Mouse (Mus musculus): ENCODE data around the gene Map3k6.

Gene Map3k6

DNA sequence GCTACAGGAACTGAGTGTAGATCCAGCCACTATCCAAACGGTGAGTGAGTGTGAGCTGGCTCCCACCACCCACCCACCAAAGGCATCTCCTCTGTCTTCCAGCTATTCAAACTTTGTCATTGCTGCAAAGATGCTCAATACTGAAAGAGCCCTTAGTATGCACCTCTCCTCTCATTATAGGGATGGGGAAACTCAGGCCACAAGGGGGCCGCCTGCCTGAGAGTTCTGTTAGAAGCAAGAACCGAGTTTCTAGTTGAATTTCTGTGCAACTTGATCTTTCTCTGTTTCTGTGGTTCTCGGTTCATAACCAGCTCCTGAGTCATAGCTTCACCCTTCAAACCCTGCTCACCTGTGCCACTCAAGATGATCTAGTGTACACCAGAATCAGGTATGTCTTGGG lies 11.5 kb downstream of the Map3k6 start:
- no peak for DNase-seq (ENCODE audit: low read depth, low spot score)

DNA sequence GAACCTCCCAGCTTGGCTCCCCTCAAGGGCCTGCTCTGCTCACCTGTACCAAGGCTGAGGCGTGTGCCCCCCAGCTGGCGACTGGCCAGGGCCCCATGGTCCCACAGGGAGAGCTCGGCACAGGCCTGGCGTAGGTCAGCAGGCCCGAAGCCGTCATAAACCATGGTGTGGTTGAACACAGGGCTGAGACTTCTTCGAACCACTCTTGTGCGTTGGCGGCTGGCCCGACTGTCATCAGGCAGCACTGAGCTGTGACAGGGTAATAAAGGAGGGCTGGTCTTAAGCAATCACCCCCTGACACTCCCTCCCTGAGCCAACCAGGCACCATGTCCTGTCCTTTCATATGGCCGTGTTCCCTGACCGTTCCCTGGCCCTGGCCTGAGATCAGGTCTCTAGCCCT lies 12.8 kb downstream of the Map3k6 start:
- no peak for DNase-seq (ENCODE audit: low read depth, low spot score)

DNA sequence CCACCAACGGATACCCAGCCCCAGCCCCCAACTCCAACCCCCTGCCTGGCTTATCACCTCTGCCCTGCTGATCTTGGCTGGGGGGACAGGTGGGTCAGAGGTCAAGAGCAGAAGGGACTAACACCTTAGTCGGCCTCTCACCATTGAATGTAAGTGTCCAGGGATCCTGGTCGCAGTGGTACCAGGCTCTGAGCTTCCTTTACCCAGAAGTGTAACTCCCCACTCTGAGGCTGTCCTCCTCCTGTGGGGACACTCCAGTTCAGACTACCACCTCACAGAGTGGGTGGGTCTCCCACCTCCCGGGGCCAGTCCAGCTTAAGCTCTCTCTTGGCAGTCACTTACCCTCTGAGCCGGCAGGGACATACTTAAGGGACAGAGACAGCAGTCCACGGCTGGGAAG lies 14.8 kb downstream of the Map3k6 start:
- no peak for DNase-seq (ENCODE audit: low read depth, low spot score)

DNA sequence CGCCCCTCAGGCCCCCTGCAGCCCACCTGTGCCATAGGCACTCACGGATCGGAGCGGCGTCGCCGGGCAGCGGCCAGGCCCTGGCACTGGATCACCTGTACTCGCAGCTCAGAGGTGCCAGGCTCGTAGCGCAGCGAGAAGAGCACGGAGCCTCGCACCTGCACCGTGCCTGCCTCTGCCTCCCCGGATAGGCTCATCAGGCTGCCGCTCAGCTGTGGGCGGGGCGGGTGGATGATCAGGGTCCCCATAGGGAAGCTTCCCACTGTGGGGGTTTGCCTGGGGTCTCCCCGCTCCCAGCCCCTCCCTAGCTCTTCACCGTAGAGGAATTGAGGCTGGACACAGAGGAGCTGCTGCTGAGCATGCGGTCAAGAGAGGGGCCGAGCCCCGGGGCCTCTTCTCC lies 16.2 kb downstream of the Map3k6 start:
- DNase-seq (ENCODE audit: low read depth, low spot score): no peak

DNA sequence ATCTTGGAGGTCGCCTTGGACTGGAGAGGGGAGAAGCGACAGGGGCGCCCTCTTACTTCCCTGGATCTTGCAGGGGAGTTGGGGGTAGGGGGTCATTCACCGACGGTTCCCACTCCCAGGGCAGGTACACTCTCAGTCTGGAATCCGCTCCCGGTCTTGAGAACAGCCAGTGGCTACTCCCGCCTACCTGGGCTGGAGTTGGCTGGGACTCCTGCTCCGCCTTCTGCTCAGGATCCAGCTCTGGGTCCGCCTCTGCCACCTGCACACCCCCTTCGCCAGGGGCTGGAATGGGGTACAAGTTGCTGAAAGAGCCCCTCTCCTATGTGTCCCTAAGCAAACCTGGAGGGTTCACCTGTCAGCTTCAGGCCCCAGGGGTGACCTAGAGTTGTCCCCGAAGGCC lies 16.6 kb downstream of the Map3k6 start:
- DNase-seq (ENCODE audit: low read depth, low spot score): no peak

DNA sequence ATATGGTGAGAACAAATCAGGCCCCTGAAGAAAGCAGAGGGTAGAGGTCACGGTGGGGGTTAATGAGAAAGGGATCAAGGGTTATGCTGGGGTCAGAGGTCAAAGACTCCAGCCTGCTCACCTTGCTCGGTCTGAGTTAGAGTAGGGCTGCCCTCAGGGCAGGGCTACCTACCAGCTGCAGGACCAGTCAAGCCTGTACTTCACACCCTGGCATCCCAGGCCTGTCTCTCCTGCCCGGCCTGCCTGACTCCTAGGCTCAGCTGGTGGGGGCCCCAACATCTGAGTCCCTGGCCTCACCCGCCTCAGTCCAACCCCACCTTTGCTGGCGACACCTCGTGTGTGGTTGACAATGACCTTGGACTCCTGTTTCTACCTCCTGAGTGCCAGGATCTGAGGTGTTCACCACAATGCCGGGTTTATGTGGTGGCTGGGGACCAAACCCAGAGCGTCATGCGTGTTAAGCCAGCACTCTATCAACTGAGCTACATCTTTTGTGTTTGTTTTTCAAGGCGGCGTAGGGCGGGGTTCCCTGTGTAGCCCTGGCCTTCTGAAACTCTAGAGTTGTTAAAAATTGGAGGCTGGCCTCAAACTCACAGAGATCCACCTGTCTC lies 17.3 kb downstream of the Map3k6 start:
- DNase-seq (ENCODE audit: low read depth, low spot score): no peak

DNA sequence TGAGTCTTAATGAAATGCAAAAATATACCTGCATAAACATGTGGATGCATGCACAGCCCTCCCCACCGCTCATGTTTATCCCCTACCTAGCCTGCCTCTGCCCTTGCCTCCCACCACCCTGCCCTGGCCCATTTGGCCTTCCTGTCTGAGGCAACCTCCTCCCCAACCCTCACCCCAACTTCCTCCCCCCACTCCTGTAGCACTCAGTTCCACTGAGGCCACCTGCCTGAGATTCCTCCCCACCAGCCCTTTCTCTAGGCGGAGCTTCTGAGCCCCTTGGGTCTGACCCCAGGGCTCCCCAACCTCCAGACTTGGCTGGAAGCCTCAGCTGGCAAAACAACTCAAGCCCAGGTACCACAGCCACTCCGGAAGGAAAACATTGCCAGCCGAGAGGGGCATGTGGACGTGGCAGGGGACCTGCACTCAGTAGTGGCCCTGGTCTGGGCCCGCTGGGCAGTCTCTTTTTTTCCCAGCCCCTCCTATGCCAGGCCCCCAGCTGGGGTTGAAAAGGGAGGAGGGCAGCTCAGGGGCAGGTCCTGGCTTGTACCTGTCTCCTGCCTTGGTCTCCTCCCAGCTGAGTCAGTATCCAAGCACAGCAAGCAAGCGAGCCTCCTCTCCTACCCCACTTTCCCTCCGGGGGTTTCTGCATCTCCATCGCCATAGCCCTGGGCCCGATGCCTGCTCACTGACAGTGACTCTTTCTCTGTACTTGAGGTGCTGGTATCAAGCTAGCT lies 21.2 kb downstream of the Map3k6 start:
- DNase-seq (ENCODE audit: low read depth, low spot score): no peak

DNA sequence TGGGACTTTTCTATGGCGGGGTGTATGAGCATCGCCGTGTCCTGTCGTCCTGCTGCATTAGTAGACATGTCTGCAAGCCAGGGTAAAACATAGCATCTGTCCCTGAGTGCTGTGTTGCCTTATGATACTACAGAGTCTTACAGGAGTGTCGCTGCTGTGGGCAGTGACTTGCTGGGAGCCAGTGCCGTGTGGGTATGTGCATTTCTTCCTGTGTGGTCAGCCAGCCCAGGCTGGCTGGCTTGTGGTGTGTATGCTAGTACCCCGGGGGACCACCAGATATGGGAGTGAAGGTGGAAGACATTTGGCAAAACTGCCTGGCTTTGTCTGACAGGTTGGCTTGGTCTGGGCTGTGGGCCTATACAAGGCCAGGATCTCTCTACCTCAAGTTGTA lies 21.8 kb downstream of the Map3k6 start:
- no peak for DNase-seq (ENCODE audit: low read depth, low spot score)

DNA sequence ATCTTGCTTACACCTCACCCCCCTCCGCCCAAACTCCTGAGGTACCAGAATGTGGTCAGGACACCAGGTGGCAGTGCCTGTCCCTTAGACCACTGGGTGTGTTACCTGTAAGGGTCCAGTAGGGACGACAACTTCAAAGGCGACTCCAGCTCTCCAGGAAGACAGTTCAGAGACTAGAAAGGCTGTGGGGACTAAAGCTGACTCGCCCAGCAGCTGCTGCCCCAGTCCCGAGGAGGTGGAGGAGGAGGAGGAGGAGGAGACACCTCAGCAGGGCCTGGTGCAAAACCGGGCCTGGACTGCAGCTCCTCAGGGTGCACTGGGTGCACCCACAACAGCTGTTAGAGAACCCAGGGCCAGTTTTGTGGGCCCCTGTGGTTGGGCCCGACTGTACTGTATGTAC lies 22.3 kb downstream of the Map3k6 start, which contains the start of gene Sytl1:
Sytl1 (minus strand) TSS at position 232 of the 400 bp plus-strand sequence.
- no peak for DNase-seq (ENCODE audit: low read depth, low spot score)

DNA sequence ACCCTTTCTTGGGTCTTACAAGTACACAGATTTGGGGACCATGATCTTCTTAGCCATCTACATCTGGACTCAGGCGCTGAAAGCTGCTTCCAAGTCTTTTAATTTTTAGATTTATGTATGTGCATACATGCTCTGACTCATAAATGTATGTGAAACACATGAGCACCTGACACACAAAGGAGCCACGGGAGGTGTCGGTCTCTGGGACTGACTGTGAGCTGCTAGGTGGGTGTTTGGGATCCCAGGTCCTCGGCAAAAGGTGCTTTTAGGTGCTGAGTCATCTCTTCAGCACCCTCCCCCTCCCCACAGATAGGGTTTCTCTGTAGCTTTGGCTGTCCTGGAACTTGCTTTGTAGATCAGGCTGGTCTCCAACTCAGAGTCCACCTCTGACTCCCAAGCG lies 23.1 kb downstream of the Map3k6 start:
- no peak for DNase-seq (ENCODE audit: low read depth, low spot score)

DNA sequence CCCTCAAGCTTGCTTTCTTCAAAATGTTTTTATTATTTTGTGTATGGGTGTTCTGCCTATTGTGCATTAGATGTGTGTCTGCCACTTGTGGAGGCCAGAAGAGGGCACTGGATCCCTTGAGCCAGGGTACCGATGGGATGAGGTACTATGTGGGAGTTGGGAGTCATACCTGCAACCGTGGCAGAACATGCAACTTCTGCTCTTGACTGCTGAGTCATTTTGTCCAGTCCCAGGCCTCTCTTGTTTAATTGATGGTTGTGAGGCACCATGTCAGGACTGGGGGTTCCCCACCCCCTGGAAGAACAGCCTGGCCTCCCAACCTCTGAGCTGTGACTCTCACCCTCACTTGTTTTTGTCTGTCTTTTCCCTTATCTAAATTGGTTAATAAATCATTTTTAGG lies 23.9 kb downstream of the Map3k6 start:
- DNase-seq (ENCODE audit: low read depth, low spot score): no peak

DNA sequence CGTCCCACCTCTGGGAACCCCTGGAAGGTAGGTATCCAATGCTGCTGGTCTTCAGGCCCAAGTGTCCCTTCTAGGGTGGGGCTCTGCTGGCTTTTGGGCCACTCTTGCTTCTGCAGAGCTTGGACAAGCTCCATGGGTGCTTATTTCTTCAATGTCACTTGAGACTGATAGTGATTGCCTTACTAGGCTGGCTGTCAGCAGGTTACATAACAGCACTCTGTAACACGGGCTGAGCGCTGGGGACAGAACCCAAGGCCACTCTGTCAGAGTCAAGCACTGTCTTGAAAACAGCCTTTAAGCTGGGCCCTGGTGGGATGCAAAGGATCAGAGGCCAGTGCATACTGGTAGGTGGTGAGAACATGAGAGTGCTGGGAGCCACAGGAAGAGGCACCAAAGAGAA lies 24.7 kb downstream of the Map3k6 start:
- DNase-seq (ENCODE audit: low read depth, low spot score): peak; percentile 50

DNA sequence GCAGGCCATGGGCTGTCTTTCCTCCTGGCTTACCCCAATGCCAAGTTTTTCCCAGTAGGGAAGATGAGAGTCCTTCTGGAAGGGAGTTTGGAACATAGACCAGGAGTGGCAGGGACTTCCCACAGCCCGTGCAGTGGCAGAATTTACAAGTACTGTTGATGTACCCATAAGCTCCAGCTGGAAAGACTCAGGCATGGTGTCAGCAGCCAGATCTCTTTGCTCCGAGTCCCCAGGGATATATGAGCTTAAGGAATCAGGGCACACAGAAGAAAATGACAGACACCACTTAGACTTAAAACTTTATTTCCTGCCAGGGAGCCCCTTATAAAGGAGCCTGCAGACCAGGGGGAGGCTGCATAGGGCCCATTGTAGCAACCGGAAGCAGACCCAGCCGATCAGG lies 25.1 kb downstream of the Map3k6 start:
- no peak for DNase-seq (ENCODE audit: low read depth, low spot score)

DNA sequence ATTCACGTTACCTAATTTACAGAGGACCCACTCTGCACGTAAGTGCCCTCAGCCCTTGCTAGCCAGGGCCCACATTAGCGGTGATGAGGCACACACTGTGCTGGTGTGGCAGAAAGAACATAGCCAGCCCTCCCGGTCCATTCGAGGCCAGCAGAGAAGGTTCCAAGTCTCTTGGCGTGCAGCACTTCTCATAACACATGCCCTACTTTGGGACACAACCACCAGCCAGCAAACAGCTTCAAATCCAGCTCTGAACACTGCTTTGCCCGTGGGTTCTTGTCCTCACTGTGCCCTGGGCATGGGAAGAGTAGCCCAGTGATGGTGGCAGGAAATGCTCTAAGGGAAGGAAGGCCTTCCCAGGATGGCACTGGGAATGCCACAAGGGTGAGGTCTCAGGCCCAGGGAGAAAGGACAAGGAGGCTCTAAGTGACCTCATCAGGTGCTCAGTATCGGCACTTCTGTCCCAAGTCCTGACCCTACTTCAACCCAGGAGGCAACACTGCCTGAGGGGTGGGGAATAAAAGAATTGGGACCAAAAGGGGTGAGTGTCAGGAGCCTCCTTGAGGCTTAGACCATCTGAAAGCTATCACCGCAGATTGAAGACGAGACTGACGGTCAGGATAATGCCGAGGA lies 25.7 kb downstream of the Map3k6 start:
- DNase-seq (ENCODE audit: low read depth, low spot score): peak; percentile 67

DNA sequence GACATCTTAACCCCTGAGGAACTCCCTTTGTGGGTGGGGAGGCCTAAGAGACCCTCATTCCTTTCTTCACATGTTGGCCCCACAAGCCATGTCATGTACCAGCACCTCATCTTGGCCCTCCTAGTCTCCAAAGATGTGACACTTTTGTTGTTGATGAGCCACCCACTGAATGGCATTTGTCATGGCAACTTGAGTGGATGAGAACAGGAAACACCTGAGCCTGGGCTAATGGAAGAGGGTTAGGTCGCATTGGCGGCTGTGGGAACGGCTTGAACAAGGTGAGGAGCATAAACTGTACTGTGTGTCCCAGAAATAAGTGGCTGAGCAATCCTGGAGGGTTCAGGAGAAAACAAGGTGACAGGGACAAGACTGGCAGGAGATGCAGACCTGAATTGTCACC lies 28.3 kb downstream of the Map3k6 start:
- no peak for DNase-seq (ENCODE audit: low read depth, low spot score)

DNA sequence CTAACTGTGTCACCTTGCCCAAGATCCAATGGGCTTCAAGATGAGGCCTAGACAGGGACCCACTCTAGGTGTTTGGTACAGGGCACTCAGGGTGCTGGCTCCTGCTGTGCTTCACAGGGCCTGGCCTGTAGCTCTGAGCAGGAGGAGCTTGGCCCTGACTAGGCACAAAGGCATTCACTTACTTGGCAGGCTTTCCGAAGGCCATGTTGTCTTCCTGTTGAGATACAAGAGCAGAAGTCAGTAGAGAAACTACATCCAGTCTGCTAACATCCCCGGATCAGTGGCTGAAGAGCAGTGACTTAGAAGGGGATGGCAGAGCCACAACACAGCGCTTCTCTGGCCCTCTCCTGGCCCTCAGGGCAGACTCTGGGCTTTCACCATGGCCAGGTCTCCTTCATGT lies 29.0 kb downstream of the Map3k6 start:
- no peak for DNase-seq (ENCODE audit: low read depth, low spot score)

DNA sequence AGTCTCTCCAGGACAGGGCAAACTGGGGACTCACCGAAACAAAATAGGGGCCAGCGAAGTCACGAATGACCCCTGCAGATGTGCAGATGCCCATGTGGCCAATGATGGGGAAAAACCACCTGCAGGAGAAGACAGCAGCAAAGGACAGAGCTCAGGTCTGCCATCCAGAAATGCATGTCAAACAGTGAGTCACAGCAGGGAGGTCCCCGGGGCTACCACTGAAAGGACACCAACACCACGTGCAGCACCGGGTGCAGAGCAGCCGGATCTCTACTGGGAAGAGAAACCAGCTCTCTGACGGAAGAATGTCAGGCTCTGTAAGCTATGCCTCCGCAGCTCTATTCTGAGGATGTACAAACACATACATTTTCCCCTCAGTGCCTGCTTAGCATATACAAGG lies 30.3 kb downstream of the Map3k6 start:
- DNase-seq (ENCODE audit: low read depth, low spot score): no peak

DNA sequence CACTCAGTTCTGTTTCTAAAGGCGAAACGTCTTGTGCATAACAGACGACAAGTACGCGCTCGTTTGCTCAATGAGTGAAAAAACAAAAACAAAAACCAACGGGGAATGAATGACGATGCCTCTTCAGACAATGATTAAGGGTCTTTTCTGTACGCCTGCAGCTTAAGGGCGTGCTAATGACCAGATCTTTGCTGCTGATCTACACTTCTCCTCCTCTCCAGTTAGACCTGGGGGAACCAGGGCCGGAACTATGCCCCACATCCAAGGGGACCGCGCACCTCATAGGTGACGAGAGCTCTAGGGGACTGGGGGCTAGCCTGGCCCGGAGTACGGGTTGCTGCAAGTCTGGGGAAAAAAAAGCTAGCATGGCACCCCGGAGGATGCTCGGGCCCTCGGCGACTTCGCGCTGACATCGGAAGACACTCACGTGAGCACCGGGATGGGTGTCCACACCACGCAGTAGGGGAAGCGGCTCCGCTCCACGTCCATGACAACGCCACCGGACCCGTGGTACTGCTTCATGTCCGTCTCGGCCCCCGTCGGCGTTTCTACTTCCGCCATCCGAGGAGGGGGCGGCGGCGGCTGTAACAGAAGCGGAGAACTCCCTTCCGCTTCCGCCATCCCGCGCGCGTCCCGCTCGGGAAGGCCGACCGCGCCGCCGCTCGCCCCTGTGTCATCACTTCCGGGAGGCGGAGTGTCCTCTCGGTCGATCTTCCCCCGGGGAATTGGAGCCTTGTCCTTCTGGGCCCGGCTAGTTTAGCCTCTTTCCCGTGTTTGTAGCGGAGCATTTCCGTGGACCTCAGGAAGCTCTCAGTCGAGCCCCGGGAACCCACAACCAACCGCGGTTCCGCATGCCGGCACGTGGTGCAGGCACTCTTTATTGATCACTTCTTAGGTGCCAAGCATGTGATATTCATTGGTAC lies 36.7 kb downstream of the Map3k6 start, which contains the start of gene Tmem222:
Tmem222 (minus strand) TSS at position 689 of the 923 bp plus-strand sequence.
- DNase-seq (ENCODE audit: low read depth, low spot score): peak; percentile 92

DNA sequence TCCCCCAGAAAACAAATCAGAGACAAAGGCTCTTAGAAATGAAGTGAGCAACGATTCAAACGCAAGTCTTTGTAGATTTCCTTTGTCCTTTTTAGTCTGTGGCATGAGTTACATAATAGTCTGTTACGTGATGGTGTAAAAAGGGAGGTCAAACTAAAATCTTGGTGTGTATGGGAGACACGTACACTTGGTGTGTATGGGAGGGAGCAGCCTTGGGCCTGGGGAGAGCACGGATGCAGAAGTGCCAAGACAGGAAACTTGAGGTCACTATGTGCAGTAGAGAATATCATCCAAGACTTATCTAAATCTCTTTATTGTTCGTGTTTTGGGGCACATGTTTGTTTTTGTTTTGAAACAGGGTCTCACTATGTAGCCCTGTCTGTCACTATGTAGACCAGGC lies 37.4 kb downstream of the Map3k6 start:
- no peak for DNase-seq (ENCODE audit: low read depth, low spot score)

DNA sequence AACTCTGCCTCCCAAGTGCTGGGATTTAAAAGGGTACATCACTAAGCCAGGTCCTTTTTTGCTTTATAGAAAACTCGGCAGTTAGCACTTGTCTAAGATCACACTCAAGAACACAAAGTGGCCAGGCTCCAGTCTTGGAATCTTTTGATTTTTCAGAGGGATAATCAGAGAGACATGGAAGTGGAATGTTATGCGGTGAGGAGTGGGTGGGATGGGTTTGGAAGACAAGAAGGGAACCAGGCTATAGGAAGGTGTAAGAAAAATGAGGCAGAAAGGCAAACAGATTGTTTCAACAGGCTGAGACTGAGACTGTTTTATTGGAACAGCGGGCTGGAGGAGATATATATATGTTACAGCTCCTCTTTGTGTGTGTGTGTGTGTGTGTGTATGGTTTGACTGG lies 37.9 kb downstream of the Map3k6 start:
- DNase-seq (ENCODE audit: low read depth, low spot score): no peak

DNA sequence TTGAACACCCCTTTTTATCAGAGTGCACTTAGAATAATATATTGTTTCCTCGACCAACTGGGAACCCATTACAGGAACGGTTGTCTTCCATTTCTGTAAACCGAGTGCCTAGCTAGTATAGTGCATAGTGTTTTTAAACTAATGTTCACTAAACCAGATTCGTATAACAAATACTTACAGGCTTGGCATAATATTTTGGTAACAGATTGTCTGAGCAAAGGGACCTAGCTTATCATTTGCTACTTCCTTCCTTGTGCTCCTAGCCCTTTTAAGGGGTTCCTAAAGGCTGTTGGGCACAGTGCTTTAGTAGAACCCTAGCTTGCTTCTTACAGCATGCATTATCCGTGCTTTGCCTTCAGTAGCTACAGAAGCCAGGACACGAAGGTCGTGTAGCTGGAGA lies 40.9 kb downstream of the Map3k6 start:
- no peak for DNase-seq (ENCODE audit: low read depth, low spot score)

DNA sequence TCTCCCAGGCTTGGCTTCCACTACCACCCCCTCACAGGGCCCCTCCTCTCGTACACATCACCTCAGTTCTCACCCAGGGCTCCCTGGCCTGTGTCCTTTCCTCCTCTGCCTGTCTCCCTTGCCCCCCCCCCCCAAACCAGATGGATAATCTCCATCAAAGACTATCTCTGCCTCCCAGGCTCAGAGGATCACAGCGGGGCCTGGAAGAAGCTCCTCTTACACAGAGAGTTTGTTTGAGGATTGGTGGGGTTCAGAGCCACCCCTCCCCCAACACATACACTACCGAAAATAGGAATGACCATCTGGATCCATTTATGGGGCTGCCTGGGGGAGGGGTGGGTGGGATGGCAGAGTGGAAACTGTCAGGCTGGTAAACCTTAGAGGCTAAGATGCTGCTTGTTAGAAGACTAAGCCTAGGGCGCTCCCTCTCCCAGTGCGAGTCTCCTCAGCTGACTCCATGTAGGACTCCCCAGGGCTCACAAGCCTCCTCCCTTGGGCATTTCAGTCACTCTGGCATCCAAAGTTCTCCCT lies 41.4 kb downstream of the Map3k6 start:
- DNase-seq (ENCODE audit: low read depth, low spot score): no peak

Data from skeletal muscle tissue, adult 2 months (tissue).